Mouse (Mus musculus) neural tube, embryonic 13.5 days (tissue): Measurements from ENCODE around the gene Yeats2. TPM values are rescaled to one million over a fixed set of nuclear protein-coding genes. Genes with fewer than 3 reads are reported as not detected.

ENCODE experiments used
- ATAC-seq: fragments of 200-750 bp; cut with Nextera tagmentation; 2 replicates; pipeline ENCODE4 v1.8.0; 2017; ENCODE audit warnings: low read depth, mild to moderate bottlenecking, moderate TSS enrichment, moderate library complexity
- H3K27ac ChIP-seq: fragments of 300-500 bp; sonication (generic); replicated peaks from 2 replicates; pipeline ENCODE4 v1.5.1; 2015; ENCODE audit warnings: moderate library complexity, mild to moderate bottlenecking, inconsistent platforms
- H3K27me3 ChIP-seq: fragments of 300-500 bp; sonication (generic); 2 replicates; pipeline ENCODE4 v1.6.1; 2015; ENCODE audit warnings: mild to moderate bottlenecking, inconsistent platforms
- H3K36me3 ChIP-seq: fragments of 300-500 bp; sonication (generic); 2 replicates; pipeline ENCODE4 v1.6.1; 2015; ENCODE audit warnings: mild to moderate bottlenecking, inconsistent platforms
- H3K4me1 ChIP-seq: fragments of 300-500 bp; sonication (generic); replicated peaks from 2 replicates; pipeline ENCODE4 v1.6.1; 2015; ENCODE audit warnings: inconsistent platforms
- H3K4me2 ChIP-seq: fragments of 300-500 bp; sonication (generic); 2 replicates; pipeline ENCODE4 v1.6.1; 2015; ENCODE audit warnings: inconsistent platforms, mild to moderate bottlenecking, moderate library complexity
- H3K4me3 ChIP-seq: fragments of 300-500 bp; sonication (generic); 2 replicates; pipeline ENCODE4 v1.5.1; 2015; ENCODE audit warnings: mild to moderate bottlenecking, inconsistent platforms
- H3K9ac ChIP-seq: fragments of 300-500 bp; sonication (generic); 2 replicates; pipeline ENCODE4 v1.6.1; 2015; ENCODE audit warnings: moderate library complexity, mild to moderate bottlenecking, inconsistent platforms
- H3K9me3 ChIP-seq: fragments of 300-500 bp; sonication (generic); 2 replicates; pipeline ENCODE4 v1.6.1; 2016; ENCODE audit warnings: inconsistent platforms
- WGBS: fragments of 180-500 bp; shearing (Covaris S2); methylation state at CpG from one replicate; pipeline ENCODE4 v1.1.7; 2015; 5-methylcytosine and 5-hydroxymethylcytosine counted together
- polyA plus RNA-seq: library from polyadenylated mRNA; unstranded; fragments of >200 nt; fragmentation: Nextera tagmentation; extraction: Ambion mirVana; gene quantifications from 2 replicates; pipeline ENCODE4 v1.2.1, GENCODE M21; 2015

The Yeats2 gene
- polyA plus RNA-seq, 1 experiment from 2014 or later = 24.5 TPM

GRCm38 (mm10) chr16:20248442-20249174 is 107.7 kb downstream of the Yeats2 start:
- no peak overlapping the region for H3K4me3 ChIP-seq
- H3K4me1 ChIP-seq = no peaks in the 10 kb centered on the region
- no peaks in the 10 kb centered on the region for H3K27me3 ChIP-seq
- H3K4me2 ChIP-seq = no peak overlapping the region
- WGBS = 86% methylated on average over 9 of the region's 9 CpGs
- H3K27ac ChIP-seq = no peak overlapping the region
- H3K9me3 ChIP-seq = no peaks in the 10 kb centered on the region
- H3K9ac ChIP-seq = no peak overlapping the region
- no peak for ATAC-seq
- no peaks in the 10 kb centered on the region for H3K36me3 ChIP-seq

GRCm38 (mm10) chr16:20257926-20258325 is 117.1 kb downstream of the Yeats2 start:
- WGBS = 78% methylated on average over 5 of the region's 5 CpGs
- Histone ChIP-seq H3K36me3 (no peaks in the 10 kb centered on the region), H3K4me2 (no peak overlapping the region), H3K9ac (no peak overlapping the region), H3K4me3 (no peak overlapping the region), H3K27me3 (no peaks in the 10 kb centered on the region), H3K9me3 (no peaks in the 10 kb centered on the region), H3K27ac (no peak overlapping the region), H3K4me1 (no peaks in the 10 kb centered on the region)
- ATAC-seq = no peak

DNA sequence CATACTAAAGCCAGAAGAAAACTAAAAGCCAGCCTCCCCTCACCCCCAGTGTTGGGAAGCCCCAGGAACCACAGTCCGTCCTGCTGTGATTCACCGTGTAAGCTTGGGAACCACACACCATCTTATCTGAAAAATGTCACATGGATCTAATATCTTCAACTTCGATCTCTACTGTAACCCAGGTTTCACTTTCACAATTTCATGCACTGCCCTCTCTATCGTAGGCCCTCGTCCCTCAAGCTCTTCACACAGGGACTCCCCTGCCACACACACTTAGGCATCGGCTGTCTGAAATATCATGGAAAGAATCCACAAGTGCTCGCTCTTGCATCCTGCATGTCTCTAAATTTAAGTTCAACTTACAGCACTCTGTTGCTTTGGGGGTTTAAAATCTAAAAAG is 124.2 kb downstream of the Yeats2 start:
- Histone ChIP-seq H3K36me3 (no peaks in the 10 kb centered on the region), H3K9me3 (no peaks in the 10 kb centered on the region), H3K4me3 (no peak overlapping the region), H3K4me1 (no peaks in the 10 kb centered on the region), H3K27ac (no peak overlapping the region), H3K27me3 (no peaks in the 10 kb centered on the region), H3K4me2 (no peak overlapping the region), H3K9ac (no peak overlapping the region)
- no peak for ATAC-seq
- 82% methylated on average over 7 of the region's 7 CpGs for WGBS

DNA sequence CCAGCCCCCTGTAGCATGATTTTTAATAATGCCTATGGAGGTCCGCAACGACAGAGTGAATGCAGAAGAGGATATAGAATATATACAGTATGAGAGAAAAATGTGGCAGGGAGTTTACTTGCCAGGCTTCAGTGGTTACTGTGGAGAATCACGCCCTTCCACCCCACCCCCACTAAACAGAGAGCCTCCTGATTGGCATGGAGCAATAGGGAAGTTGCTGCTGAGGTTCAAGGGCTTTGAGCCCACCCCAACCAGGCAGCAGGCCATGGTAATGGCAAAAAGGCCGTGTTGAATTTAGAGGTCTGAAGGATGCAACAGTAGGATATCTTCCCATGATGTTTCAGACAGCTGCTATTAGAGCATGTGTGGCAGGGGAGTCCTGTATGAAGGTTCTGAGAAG is 130.5 kb downstream of the Yeats2 start:
- H3K4me1 ChIP-seq = no peaks in the 10 kb centered on the region
- no peaks in the 10 kb centered on the region for H3K9me3 ChIP-seq
- H3K27ac ChIP-seq = no peak overlapping the region
- no peaks in the 10 kb centered on the region for H3K27me3 ChIP-seq
- 86% methylated on average over 4 of the region's 4 CpGs for WGBS
- H3K9ac ChIP-seq = no peak overlapping the region
- ATAC-seq = no peak
- H3K4me2 ChIP-seq = no peak overlapping the region
- no peak overlapping the region for H3K4me3 ChIP-seq
- no peaks in the 10 kb centered on the region for H3K36me3 ChIP-seq

- Histone ChIP-seq H3K27me3 (no peaks in the 10 kb centered on the region), H3K27ac (no peak overlapping the region), H3K4me2 (no peak overlapping the region), H3K9ac (no peak overlapping the region), H3K4me3 (no peak overlapping the region), H3K9me3 (no peaks in the 10 kb centered on the region), H3K36me3 (peaks cover 3% of the 10 kb centered on the region), H3K4me1 (no peaks in the 10 kb centered on the region)
- 67% methylated on average over 3 of the region's 3 CpGs for WGBS
- no peak for ATAC-seq
These were observed 132.1 kb downstream of the Yeats2 start for GRCm38 (mm10) chr16:20272994-20273393.

DNA sequence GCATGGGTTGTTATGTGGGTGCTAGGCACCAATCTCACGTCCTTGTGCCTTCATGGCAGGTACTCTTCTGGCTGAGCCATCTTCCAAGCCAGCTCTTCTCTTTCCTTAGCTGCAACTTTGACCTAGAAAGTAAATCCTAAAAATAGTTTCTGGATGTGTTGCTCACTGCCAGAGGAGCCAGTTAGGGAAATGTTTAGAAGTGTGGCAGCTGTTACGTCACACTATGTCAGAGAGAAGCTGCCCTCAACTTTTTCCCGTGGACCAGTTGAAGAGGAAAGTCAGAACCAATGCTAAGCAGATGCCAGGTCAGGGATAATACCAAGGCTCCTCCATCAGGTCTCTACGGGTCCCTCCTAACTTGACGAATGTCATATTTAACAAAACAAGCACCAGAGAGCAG is 138.5 kb downstream of the Yeats2 start:
- H3K27ac ChIP-seq = no peak overlapping the region
- H3K4me3 ChIP-seq = no peak overlapping the region
- no peak overlapping the region for H3K4me2 ChIP-seq
- no peak for ATAC-seq
- H3K27me3 ChIP-seq = no peaks in the 10 kb centered on the region
- no peaks in the 10 kb centered on the region for H3K9me3 ChIP-seq
- H3K4me1 ChIP-seq = no peaks in the 10 kb centered on the region
- WGBS = 94% methylated on average over 5 of the region's 5 CpGs
- H3K9ac ChIP-seq = no peak overlapping the region
- peaks cover 63% of the 10 kb centered on the region for H3K36me3 ChIP-seq

DNA sequence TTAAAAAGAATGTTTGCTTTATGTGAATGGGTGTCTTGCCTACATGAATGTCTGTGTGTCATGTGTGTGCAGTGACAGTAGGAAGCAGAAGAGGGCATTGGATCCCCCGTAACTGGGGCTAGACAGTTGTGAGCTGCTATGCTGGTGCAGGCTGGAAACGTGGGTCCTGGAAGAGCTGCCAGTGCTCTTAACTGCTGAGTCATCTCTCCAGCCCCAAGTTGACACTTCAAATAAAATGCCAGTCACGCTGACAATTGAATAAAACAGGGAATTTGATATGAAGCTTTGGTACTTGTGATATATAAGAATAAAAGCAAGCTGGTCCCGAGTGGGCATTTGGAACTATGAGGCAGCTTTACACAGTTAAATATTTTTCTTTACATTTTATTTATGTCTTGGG is 139.4 kb downstream of the Yeats2 start:
- H3K27me3 ChIP-seq = no peaks in the 10 kb centered on the region
- no peak for ATAC-seq
- WGBS = 85% methylated on average over 4 of the region's 4 CpGs
- H3K27ac ChIP-seq = no peak overlapping the region
- no peaks in the 10 kb centered on the region for H3K9me3 ChIP-seq
- no peak overlapping the region for H3K4me2 ChIP-seq
- peaks cover 72% of the 10 kb centered on the region for H3K36me3 ChIP-seq
- no peak overlapping the region for H3K4me3 ChIP-seq
- H3K9ac ChIP-seq = no peak overlapping the region
- no peaks in the 10 kb centered on the region for H3K4me1 ChIP-seq

Other genes with a start within 250 kb of the Yeats2 start
- 6.6 and 7.7 TPM in 2 replicates for gene Klhl6, start 158.0 kb upstream of the Yeats2 start, polyA plus RNA-seq
- 51.7 and 57.8 TPM in 2 replicates for gene Klhl24, start 43.5 kb upstream of the Yeats2 start, polyA plus RNA-seq
- gene Map6d1, start 100.3 kb downstream of the Yeats2 start, polyA plus RNA-seq = 3.9 and 4.4 TPM in 2 replicates
- 77.5 and 85.7 TPM in 2 replicates for gene Parl, start 161.3 kb downstream of the Yeats2 start, polyA plus RNA-seq
- gene Cyp2ab1, start 184.3 kb downstream of the Yeats2 start, polyA plus RNA-seq = not detected in 2 replicates